Mouse (Mus musculus) brain, embryonic 14.5 days (tissue): ENCODE measurements at regions not wholly inside any gene's neighbourhood (a gene's known extent, or its start where the extent isn't known, plus 50 kb on each side); places are given as distances from the start of the nearest gene placed in this dataset.

Source experiments
- CTCF ChIP-seq: fragments of 200-500 bp; IDR thresholded peaks from 2 replicates; pipeline ENCODE4 v1.5.1; 2012; ENCODE audit warnings: inconsistent platforms, mild to moderate bottlenecking, moderate library complexity, borderline replicate concordance; ENCODE audit not compliant: insufficient read depth, insufficient read length; ENCODE audit errors: extremely low read depth
- POLR2A ChIP-seq: fragments of 200-500 bp; IDR thresholded peaks from 2 replicates; pipeline ENCODE4 v1.6.1; 2012; ENCODE audit warnings: mild to moderate bottlenecking, inconsistent platforms, borderline replicate concordance; ENCODE audit not compliant: poor library complexity, insufficient read depth, insufficient read length, severe bottlenecking; ENCODE audit errors: extremely low read depth

DNA sequence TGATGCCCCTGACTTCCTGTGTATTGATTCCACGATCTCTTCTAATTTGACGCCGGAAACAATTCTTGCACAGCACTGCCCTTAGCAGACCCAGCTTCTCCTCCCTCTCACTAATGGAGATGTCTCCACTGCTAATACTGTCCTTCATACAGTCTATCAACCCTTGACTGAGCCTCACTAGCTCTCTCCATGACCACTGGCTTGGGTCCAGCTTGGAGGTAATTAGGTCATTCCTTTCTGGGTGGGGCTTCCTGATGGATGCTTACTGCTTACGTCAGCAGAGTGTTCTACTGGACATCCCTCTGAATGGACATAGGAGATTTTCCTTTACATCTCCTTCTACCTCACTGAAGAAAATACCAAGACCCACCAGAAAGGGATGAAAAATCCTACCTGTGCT, 57.7 kb upstream of the Tjp1 start:
- TF ChIP-seq POLR2A (no peak), CTCF (no peak)
